12 mouse cellular contexts compared by ENCODE assay signal in the genomic region with DNA sequence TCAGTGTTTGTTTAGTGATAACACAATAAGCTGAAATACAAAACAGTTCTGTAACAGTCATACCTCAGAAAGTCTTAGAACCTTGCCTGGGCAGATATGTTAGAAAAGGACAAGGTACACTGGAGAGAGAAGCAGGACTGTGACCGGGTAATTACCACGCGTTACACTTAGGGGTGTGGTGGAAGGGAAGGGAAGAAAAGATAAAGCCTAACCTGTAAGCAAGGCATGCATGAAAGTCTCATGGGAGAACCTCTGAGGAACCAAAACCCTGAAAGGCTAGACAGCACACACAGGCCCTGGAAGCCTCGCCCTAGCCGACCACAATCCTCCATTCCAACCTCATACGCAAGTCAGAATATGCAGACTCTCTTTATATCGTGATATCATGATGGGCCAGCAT. TPM values are rescaled to one million over a fixed set of nuclear protein-coding genes. Genes with fewer than 3 reads are reported as not detected.
DNase-seq lines count a peak whose midpoint lies in the region; ATAC-seq and TF ChIP-seq lines count a peak whose summit lies in the region.
"Had no signal": no experiment of that assay in that cellular context is flagged by ENCODE, and none has a peak within 500 bp of the region (broad histone marks: within the 10 kb centered on the region; RNA-seq: fewer than 3 reads in every experiment).

No protein-coding gene starts in this region.

- in situ Hi-C loops in CH12.LX (cut with MboI; ENCODE audit: low pct_ligation_motif_present, low pct_unique_long_range_greater_than_20kb, low sequenced_read_pairs) = no loop called here

- DNase-seq in A20 (ENCODE audit: low read depth, low spot score) (peak; percentile 40), CH12.LX (ENCODE audit: extremely low read depth) (peak; percentile 84)
- DNase-seq in layer of hippocampus, adult 8-10 months (ENCODE audit: low spot score in 2 of 2) = no peak
- no peak for DNase-seq in left cerebral cortex, adult 9 months (ENCODE audit: low spot score in 2 of 2)
- no peak for DNase-seq in thymus, postnatal 0 days (ENCODE audit: low spot score)
- DNase-seq: adrenal gland, postnatal 14 days; cerebellum, postnatal 10 days; kidney, adult 8-10 months; lung, postnatal 36 days had no signal

- no peak for TF ChIP-seq CTCF in CH12.LX (conservative IDR thresholded peaks at IDR 0.05 in 1 of 2, IDR thresholded peaks at IDR 0.05 in 1 of 2; ENCODE audit: low read depth in 2 of 2, low read length in 2 of 2)
- no peak for TF ChIP-seq CTCF in intestine, postnatal 0 days (IDR thresholded peaks at IDR 0.05; ENCODE audit: low read depth)

- no peaks in the 10 kb centered on the region for H3K36me3 ChIP-seq in CH12.LX (replicated peaks in 1 of 2; ENCODE audit: control insufficient read depth in 1 of 2, insufficient read depth in 1 of 2, low read length in 1 of 2)
- H3K36me3 ChIP-seq in intestine, postnatal 0 days (ENCODE audit: control insufficient read depth, insufficient read depth) = no peaks in the 10 kb centered on the region

- peak overlapping the region; percentile 69 for H3K4me2 ChIP-seq in CH12.LX (ENCODE audit: insufficient read depth, low read depth, poor library complexity, severe bottlenecking)
- H3K4me2 ChIP-seq in intestine, postnatal 0 days (replicated peaks; ENCODE audit: low read depth) = peak overlapping the region; percentile 25; the same call in 1 of the 2 replicates

- WGBS in intestine, postnatal 0 days = 58% methylated on average over 7 of the region's 7 CpGs

- TF ChIP-seq RAD21 in CH12.LX (IDR thresholded peaks at IDR 0.05; ENCODE audit: low read depth, low read length) = no peak

- H3K79me2 ChIP-seq in CH12.LX (replicated peaks; ENCODE audit: control insufficient read depth, extremely low read depth, insufficient read depth, poor library complexity, severe bottlenecking) = peaks cover 44% of the 10 kb centered on the region

- peak overlapping the region; percentile 85 for H3K27ac ChIP-seq in CH12.LX (ENCODE audit: insufficient read depth, low read depth)
- peak overlapping the region; percentile 23 for H3K27ac ChIP-seq in intestine, postnatal 0 days (ENCODE audit: low read depth, low read length)

- H3K9ac ChIP-seq in CH12.LX (ENCODE audit: insufficient read depth, low read depth) = no peak overlapping the region; the same call in none of the 2 replicates
- no peak overlapping the region for H3K9ac ChIP-seq in intestine, postnatal 0 days (ENCODE audit: low read depth, low read length)

- dilution Hi-C loops in CH12.LX (cut with MboI; ENCODE audit: extremely low pct_ligation_motif_present, extremely low pct_unique_long_range_greater_than_20kb, low sequenced_read_pairs) = no loop called here

- ATAC-seq in intestine, postnatal 0 days = peak; percentile 78
- peak; percentile 76 for ATAC-seq in neutrophil, adult 5-6 weeks (ENCODE audit: extremely low read depth, insufficient number of reproducible peaks, low FRiP score, poor library complexity, severe bottlenecking)
- ATAC-seq: Patski had no signal

- TF ChIP-seq POLR2A in CH12.LX (IDR thresholded peaks at IDR 0.05; ENCODE audit: low read depth, low read length) = no peak

- no peaks in the 10 kb centered on the region for H3K27me3 ChIP-seq in CH12.LX (replicated peaks)
- H3K27me3 ChIP-seq in intestine, postnatal 0 days (replicated peaks; ENCODE audit: control insufficient read depth, insufficient read depth, low read length) = no peaks in the 10 kb centered on the region
- H3K27me3 ChIP-seq: Patski had no signal

- TF ChIP-seq EP300 in CH12.LX (IDR thresholded peaks at IDR 0.05; ENCODE audit: low read length) = peak; percentile 78

- no peaks in the 10 kb centered on the region for H3K9me3 ChIP-seq in CH12.LX (replicated peaks; ENCODE audit: low read length)
- no peaks in the 10 kb centered on the region for H3K9me3 ChIP-seq in intestine, postnatal 0 days (ENCODE audit: control insufficient read depth)

- H3K4me3 ChIP-seq in CH12.LX (replicated peaks in 1 of 3; ENCODE audit: low read depth in 2 of 3, low read length in 2 of 3, poor library complexity in 1 of 3) = peak overlapping the region in 1 of 3 experiments; percentile 21
- no peak overlapping the region for H3K4me3 ChIP-seq in intestine, postnatal 0 days (ENCODE audit: low read depth, low read length)

- peaks cover 4 to 40% of the 10 kb centered on the region in 2 experiments; a peak in 3 of 4 replicates for H3K4me1 ChIP-seq in CH12.LX (ENCODE audit: control insufficient read depth in 1 of 2, insufficient read depth in 2 of 2)
- no peaks in the 10 kb centered on the region for H3K4me1 ChIP-seq in intestine, postnatal 0 days (replicated peaks; ENCODE audit: control insufficient read depth, insufficient read depth, low read length)

TF ChIP-seq in CH12.LX, 34 proteins besides CTCF, POLR2A, EP300 and RAD21:
- TF ChIP-seq RCOR1 (conservative IDR thresholded peaks at IDR 0.05; ENCODE audit: low read depth, low read length) = no peak
- TF ChIP-seq UBTF (IDR thresholded peaks at IDR 0.05; ENCODE audit: low read depth, low read length) = no peak
- TF ChIP-seq HCFC1 (IDR thresholded peaks at IDR 0.05; ENCODE audit: low read depth, low read length) = no peak
- TF ChIP-seq MEF2A (IDR thresholded peaks at IDR 0.05; ENCODE audit: borderline replicate concordance, low read depth, low read length) = peak; percentile 67
- 0 out of 2 replicates have a peak, but pooled peaks have one; percentile 5 for TF ChIP-seq SIN3A (IDR thresholded peaks at IDR 0.05; ENCODE audit: low read length)
- TF ChIP-seq ZKSCAN1 (IDR thresholded peaks at IDR 0.05; ENCODE audit: borderline replicate concordance, low read depth, low read length) = no peak
- TF ChIP-seq TCF12 (IDR thresholded peaks at IDR 0.05; ENCODE audit: low read depth, low read length) = no peak
- TF ChIP-seq JUND (conservative IDR thresholded peaks at IDR 0.05; ENCODE audit: low read depth, low read length) = no peak
- peak; percentile 84 for TF ChIP-seq IRF4 (IDR thresholded peaks at IDR 0.05; ENCODE audit: low read depth, low read length)
- TF ChIP-seq BHLHE40 (IDR thresholded peaks at IDR 0.05; ENCODE audit: low read depth, low read length) = peak; percentile 59
- TF ChIP-seq CHD1 (IDR thresholded peaks at IDR 0.05; ENCODE audit: low read depth, low read length) = no peak
- TF ChIP-seq KAT2A (IDR thresholded peaks at IDR 0.05; ENCODE audit: insufficient replicate concordance, low read length) = no peak
- TF ChIP-seq MXI1 (IDR thresholded peaks at IDR 0.05; ENCODE audit: low read depth, low read length) = peak; percentile 20; the same call in 1 of the 2 replicates
- no peak for TF ChIP-seq ZC3H11A (IDR thresholded peaks at IDR 0.05; ENCODE audit: low read depth, low read length)
- no peak for TF ChIP-seq USF2 (conservative IDR thresholded peaks at IDR 0.05; ENCODE audit: low read depth, low read length)
- peak; percentile 54 for TF ChIP-seq ETS1 (conservative IDR thresholded peaks at IDR 0.05; ENCODE audit: low read depth, low read length)
- 0 out of 2 replicates have a peak, but pooled peaks have one; percentile 29 for TF ChIP-seq TBP (conservative IDR thresholded peaks at IDR 0.05; ENCODE audit: low read depth, low read length)
- TF ChIP-seq MYC (IDR thresholded peaks at IDR 0.05; ENCODE audit: low read depth, low read length) = peak; percentile 80; the same call in 1 of the 2 replicates

RNA-seq across cellular contexts. Expression of a gene that starts 26.3 kb away (rescaled TPM):
- 23.3 and 29.2 TPM in 2 replicates for total RNA-seq in CH12.LX (2012; rRNA removed)
- total RNA-seq in CH12.LX (2014; rRNA removed) = 37.3 and 39.3 TPM in 2 replicates
- 18.7 and 21.9 TPM in 2 replicates for polyA plus RNA-seq in CH12.LX (2012; ENCODE audit: insufficient read length, low read depth)
- 22.2 and 24.2 TPM in 2 replicates for polyA plus RNA-seq in intestine, postnatal 0 days (2015; fragmentation: Nextera tagmentation; extraction: Ambion mirVana)
- 48.3 and 58.0 TPM in 2 replicates for total RNA-seq in neutrophil, adult 5-6 weeks (2017)
- 100 to 1,000 TPM; 113 to 130 (median 120) TPM for total RNA-seq in layer of hippocampus, adult 8-10 months (2022)
- 26.5 and 31.8 TPM in 2 replicates for polyA plus RNA-seq in thymus, postnatal 0 days (2015; fragmentation: Nextera tagmentation; extraction: Ambion mirVana)

RNA-seq across cellular contexts. Expression of a gene that starts 36.1 kb away (rescaled TPM):
- total RNA-seq in CH12.LX (2012; rRNA removed) = 6.5 and 7.7 TPM in 2 replicates
- 8.2 and 9.2 TPM in 2 replicates for total RNA-seq in CH12.LX (2014; rRNA removed)
- 9.1 TPM in 2 replicates for polyA plus RNA-seq in CH12.LX (2012; ENCODE audit: insufficient read length, low read depth)
- polyA plus RNA-seq in intestine, postnatal 0 days (2015; fragmentation: Nextera tagmentation; extraction: Ambion mirVana) = 5.0 and 5.5 TPM in 2 replicates
- 8.6 and 12.1 TPM in 2 replicates for total RNA-seq in neutrophil, adult 5-6 weeks (2017)
- total RNA-seq in layer of hippocampus, adult 8-10 months (2022) = 10 to 100 TPM; 27.4 to 33.9 (median 32.3) TPM
- polyA plus RNA-seq in thymus, postnatal 0 days (2015; fragmentation: Nextera tagmentation; extraction: Ambion mirVana) = 9.5 and 11.8 TPM in 2 replicates

Comparison
In these comparisons a context has a peak if more than half of its experiments do, and no peak if none do; other contexts are left out.
1. DNase-seq: peak in A20 (single experiment) and CH12.LX (single experiment); none in layer of hippocampus, adult 8-10 months (0 of 2), left cerebral cortex, adult 9 months (0 of 2) and thymus, postnatal 0 days (single experiment).